Mouse (Mus musculus): ENCODE measurements around the gene Klk15. TPM values are rescaled to one million over a fixed set of nuclear protein-coding genes. Genes with fewer than 3 reads are reported as not detected.
"Not testable (repeated sequence)": the region's sequence is repeated elsewhere in the genome, so short reads cannot be mapped to it uniquely, and the experiment has no call there.

Gene Klk15
- total RNA-seq (2015; ENCODE audit: low replicate concordance) = not detected in 2 replicates
- not detected in 2 replicates for total RNA-seq (2017; ENCODE audit: low replicate concordance)

- ATAC-seq (replicated peaks; ENCODE audit: low FRiP score, poor library complexity, severe bottlenecking) = no peak
Observed at GRCm38 (mm10) chr7:43933440-43933839, at the start of gene Klk15. Klk15 (plus strand) TSS chr7:43933740.

- ATAC-seq (replicated peaks; ENCODE audit: low FRiP score, poor library complexity, severe bottlenecking) = no peak
Observed at GRCm38 (mm10) chr7:43891365-43891764, 42.2 kb upstream of the Klk15 start.

- no peak for ATAC-seq (replicated peaks; ENCODE audit: low FRiP score, poor library complexity, severe bottlenecking)
Observed at GRCm38 (mm10) chr7:43891788-43892187, 41.8 kb upstream of the Klk15 start.

GRCm38 (mm10) chr7:43894836-43895235 lies 38.7 kb upstream of the Klk15 start:
- peak; percentile 57; the same call in 1 of the 2 replicates for ATAC-seq (replicated peaks; ENCODE audit: low FRiP score, poor library complexity, severe bottlenecking)

GRCm38 (mm10) chr7:43914821-43915220 lies 18.7 kb upstream of the Klk15 start:
- no peak for ATAC-seq (replicated peaks; ENCODE audit: low FRiP score, poor library complexity, severe bottlenecking)

GRCm38 (mm10) chr7:43918426-43918825 lies 15.1 kb upstream of the Klk15 start:
- ATAC-seq (replicated peaks; ENCODE audit: low FRiP score, poor library complexity, severe bottlenecking) = no peak

- no peak for ATAC-seq (replicated peaks; ENCODE audit: low FRiP score, poor library complexity, severe bottlenecking)
Observed at GRCm38 (mm10) chr7:43918871-43919270, 14.7 kb upstream of the Klk15 start.

GRCm38 (mm10) chr7:43919559-43920451 lies 13.7 kb upstream of the Klk15 start:
- 0 out of 2 replicates have a peak, but pooled peaks have one; percentile 62 for ATAC-seq (replicated peaks; ENCODE audit: low FRiP score, poor library complexity, severe bottlenecking)

GRCm38 (mm10) chr7:43920582-43920981 lies 13.0 kb upstream of the Klk15 start:
- no peak for ATAC-seq (replicated peaks; ENCODE audit: low FRiP score, poor library complexity, severe bottlenecking)

GRCm38 (mm10) chr7:43921087-43921486 lies 12.5 kb upstream of the Klk15 start:
- no peak for ATAC-seq (replicated peaks; ENCODE audit: low FRiP score, poor library complexity, severe bottlenecking)

GRCm38 (mm10) chr7:43921941-43922340 lies 11.6 kb upstream of the Klk15 start:
- ATAC-seq (replicated peaks; ENCODE audit: low FRiP score, poor library complexity, severe bottlenecking) = no peak

GRCm38 (mm10) chr7:43925985-43926384 lies 7.6 kb upstream of the Klk15 start:
- ATAC-seq (replicated peaks; ENCODE audit: low FRiP score, poor library complexity, severe bottlenecking) = no peak

GRCm38 (mm10) chr7:43928521-43928920 lies 5.0 kb upstream of the Klk15 start:
- no peak for ATAC-seq (replicated peaks; ENCODE audit: low FRiP score, poor library complexity, severe bottlenecking)

GRCm38 (mm10) chr7:43932337-43932736 lies 1.2 kb upstream of the Klk15 start:
- no peak for ATAC-seq (replicated peaks; ENCODE audit: low FRiP score, poor library complexity, severe bottlenecking)

GRCm38 (mm10) chr7:43934747-43935146 lies 1.2 kb downstream of the Klk15 start:
- ATAC-seq (replicated peaks; ENCODE audit: low FRiP score, poor library complexity, severe bottlenecking) = no peak

- ATAC-seq (replicated peaks; ENCODE audit: low FRiP score, poor library complexity, severe bottlenecking) = no peak
Observed at GRCm38 (mm10) chr7:43936551-43936950, 3.0 kb downstream of the Klk15 start.

GRCm38 (mm10) chr7:43942293-43942692 lies 8.8 kb downstream of the Klk15 start:
- not testable (repeated sequence) for ATAC-seq (replicated peaks; ENCODE audit: low FRiP score, poor library complexity, severe bottlenecking)

- no peak for ATAC-seq (replicated peaks; ENCODE audit: low FRiP score, poor library complexity, severe bottlenecking)
Observed at GRCm38 (mm10) chr7:43944727-43945264, 11.3 kb downstream of the Klk15 start.

GRCm38 (mm10) chr7:43950364-43950763 lies 16.8 kb downstream of the Klk15 start, which contains the start of gene Klk1b8:
Klk1b8 (plus strand) TSS chr7:43950664.
- no peak for ATAC-seq (replicated peaks; ENCODE audit: low FRiP score, poor library complexity, severe bottlenecking)

- no peak for ATAC-seq (replicated peaks; ENCODE audit: low FRiP score, poor library complexity, severe bottlenecking)
Observed at GRCm38 (mm10) chr7:43952703-43953102, 19.2 kb downstream of the Klk15 start.

GRCm38 (mm10) chr7:43966451-43966850 lies 32.9 kb downstream of the Klk15 start, which contains the start of gene Klk1b1:
Klk1b1 (plus strand) TSS chr7:43966751.
- no peak for ATAC-seq (replicated peaks; ENCODE audit: low FRiP score, poor library complexity, severe bottlenecking)

Measured in erythroid progenitor cell, adult 5-6 weeks (primary cell).